Mouse (Mus musculus) intestine, embryonic 14.5 days (tissue): ENCODE measurements around the gene Tmigd1. TPM values are rescaled to one million over a fixed set of nuclear protein-coding genes. Genes with fewer than 3 reads are reported as not detected.

ENCODE experiments used
- ATAC-seq: fragments of 200-750 bp; cut with Nextera tagmentation; replicated peaks from 2 replicates; pipeline ENCODE4 v1.8.0; 2017; ENCODE audit warnings: low read depth, moderate number of reproducible peaks, moderate TSS enrichment, moderate library complexity; ENCODE audit not compliant: low FRiP score, low TSS enrichment
- DNase-seq: peaks from one replicate; pipeline ENCODE4 v3.0.0-alpha.2; 2018; ENCODE audit warnings: low spot score
- H3K27ac ChIP-seq: fragments of 300-500 bp; sonication (generic); 2 replicates; pipeline ENCODE4 v1.5.1; 2014; ENCODE audit warnings: low read depth, mild to moderate bottlenecking, control low read depth
- H3K27me3 ChIP-seq: fragments of 300-500 bp; sonication (generic); replicated peaks from 2 replicates; pipeline ENCODE4 v1.6.1; 2014; ENCODE audit warnings: low read length, control low read depth; ENCODE audit not compliant: control insufficient read depth, insufficient read depth
- H3K36me3 ChIP-seq: fragments of 300-500 bp; sonication (generic); 2 replicates; pipeline ENCODE4 v1.6.1; 2014; ENCODE audit warnings: low read length, control low read depth; ENCODE audit not compliant: control insufficient read depth, insufficient read depth
- H3K4me1 ChIP-seq: fragments of 300-500 bp; sonication (generic); replicated peaks from 2 replicates; pipeline ENCODE4 v1.6.1; 2014; ENCODE audit warnings: low read length, control low read depth, mixed read lengths; ENCODE audit not compliant: control insufficient read depth, insufficient read depth
- H3K4me2 ChIP-seq: fragments of 300-500 bp; sonication (generic); 2 replicates; pipeline ENCODE4 v1.6.1; 2014; ENCODE audit warnings: low read length
- H3K4me3 ChIP-seq: fragments of 300-500 bp; sonication (generic); 2 replicates; pipeline ENCODE4 v1.5.1; 2014; ENCODE audit warnings: low read depth, low read length, control low read depth, mixed read lengths
- H3K9ac ChIP-seq: fragments of 300-500 bp; sonication (generic); 2 replicates; pipeline ENCODE4 v1.6.1; 2014; ENCODE audit warnings: mild to moderate bottlenecking, low read length
- H3K9me3 ChIP-seq: fragments of 300-500 bp; sonication (generic); 2 replicates; pipeline ENCODE4 v1.6.1; 2016; ENCODE audit warnings: low read length, control low read depth; ENCODE audit not compliant: control insufficient read depth
- WGBS: fragments of 180-500 bp; shearing (Covaris S2); extraction: QIAGEN DNeasy Blood & Tissue Kit; methylation state at CpG from one replicate; pipeline ENCODE4 v1.1.7; 2014; 5-methylcytosine and 5-hydroxymethylcytosine counted together
- polyA plus RNA-seq: library from polyadenylated mRNA; unstranded; fragments of >200 nt; fragmentation: Nextera tagmentation; extraction: Ambion mirVana; gene quantifications from 2 replicates; pipeline ENCODE4 v1.2.1, GENCODE M21; 2014

The Tmigd1 gene
- polyA plus RNA-seq, 1 experiment from 2014 or later = 0.26 TPM

GRCm38 (mm10) chr11:76933209-76933608 lies 31.2 kb downstream of the Tmigd1 start:
- no peak overlapping the region for H3K9ac ChIP-seq
- H3K4me3 ChIP-seq = no peak overlapping the region
- H3K27ac ChIP-seq = no peak overlapping the region
- 57% methylated on average over 3 of the region's 3 CpGs for WGBS
- H3K27me3 ChIP-seq = no peaks in the 10 kb centered on the region
- no peak overlapping the region for H3K4me2 ChIP-seq
- ATAC-seq = no peak
- no peaks in the 10 kb centered on the region for H3K9me3 ChIP-seq
- DNase-seq = no peak
- H3K36me3 ChIP-seq = no peaks in the 10 kb centered on the region
- no peaks in the 10 kb centered on the region for H3K4me1 ChIP-seq

GRCm38 (mm10) chr11:76936578-76936977 lies 34.6 kb downstream of the Tmigd1 start:
- no peak overlapping the region for H3K4me2 ChIP-seq
- no peak overlapping the region for H3K27ac ChIP-seq
- H3K4me1 ChIP-seq = no peaks in the 10 kb centered on the region
- H3K36me3 ChIP-seq = no peaks in the 10 kb centered on the region
- DNase-seq (no peak), ATAC-seq (no peak)
- no peak overlapping the region for H3K4me3 ChIP-seq
- no peaks in the 10 kb centered on the region for H3K27me3 ChIP-seq
- 71% methylated on average over 5 of the region's 5 CpGs for WGBS
- no peak overlapping the region for H3K9ac ChIP-seq
- H3K9me3 ChIP-seq = no peaks in the 10 kb centered on the region

- Histone ChIP-seq H3K27ac (peak overlapping the region; percentile 88), H3K9me3 (no peaks in the 10 kb centered on the region), H3K27me3 (no peaks in the 10 kb centered on the region), H3K4me1 (peaks cover 9% of the 10 kb centered on the region), H3K4me3 (peak overlapping the region; percentile 91), H3K36me3 (peaks cover 16% of the 10 kb centered on the region; the same call in 1 of the 2 replicates), H3K9ac (peak overlapping the region; percentile 85), H3K4me2 (peak overlapping the region; percentile 89)
- no peak for ATAC-seq
- WGBS = 69% methylated on average over 6 of the region's 6 CpGs
- DNase-seq = no peak
Measured at GRCm38 (mm10) chr11:76944839-76945238, 42.9 kb downstream of the Tmigd1 start.

GRCm38 (mm10) chr11:76945386-76946202 lies 43.6 kb downstream of the Tmigd1 start:
- H3K4me1 ChIP-seq = peaks cover 9% of the 10 kb centered on the region
- peak; percentile 94 for ATAC-seq
- H3K36me3 ChIP-seq = peaks cover 23% of the 10 kb centered on the region; the same call in 1 of the 2 replicates
- DNase-seq = peak; percentile 98
- WGBS = under 1% methylated on average over 54 of the region's 58 CpGs
- no peaks in the 10 kb centered on the region for H3K9me3 ChIP-seq
- H3K27me3 ChIP-seq = no peaks in the 10 kb centered on the region
- peak overlapping the region; percentile 85 for H3K9ac ChIP-seq
- peak overlapping the region; percentile 88 for H3K27ac ChIP-seq
- H3K4me2 ChIP-seq = peak overlapping the region; percentile 89
- peak overlapping the region; percentile 91 for H3K4me3 ChIP-seq

- no peak for ATAC-seq
- Histone ChIP-seq H3K9ac (peak overlapping the region; percentile 85), H3K9me3 (no peaks in the 10 kb centered on the region), H3K27ac (0 out of 2 replicates have a peak overlapping the region, but pooled peaks have one; percentile 88), H3K4me1 (peaks cover 9% of the 10 kb centered on the region), H3K36me3 (peaks cover 29% of the 10 kb centered on the region), H3K4me2 (peak overlapping the region; percentile 89), H3K27me3 (no peaks in the 10 kb centered on the region), H3K4me3 (peak overlapping the region; percentile 91)
- peak; percentile 57 for DNase-seq
- 2% methylated on average over 8 of the region's 8 CpGs for WGBS
Measured at GRCm38 (mm10) chr11:76946203-76946585, 44.2 kb downstream of the Tmigd1 start.

- H3K36me3 ChIP-seq = peaks cover 84% of the 10 kb centered on the region
- no peaks in the 10 kb centered on the region for H3K27me3 ChIP-seq
- DNase-seq (no peak), ATAC-seq (no peak)
- H3K4me1 ChIP-seq = no peaks in the 10 kb centered on the region
- no peak overlapping the region for H3K9ac ChIP-seq
- no peak overlapping the region for H3K27ac ChIP-seq
- WGBS = 91% methylated on average over 2 of the region's 2 CpGs
- no peak overlapping the region for H3K4me3 ChIP-seq
- H3K4me2 ChIP-seq = no peak overlapping the region
- no peaks in the 10 kb centered on the region for H3K9me3 ChIP-seq
Measured at GRCm38 (mm10) chr11:76953536-76953935, 51.6 kb downstream of the Tmigd1 start.

GRCm38 (mm10) chr11:76965703-76966102 lies 63.7 kb downstream of the Tmigd1 start:
- no peak overlapping the region for H3K27ac ChIP-seq
- H3K36me3 ChIP-seq = peaks cover 91% of the 10 kb centered on the region
- ATAC-seq (no peak), DNase-seq (no peak)
- 92% methylated on average over 3 of the region's 3 CpGs for WGBS
- no peak overlapping the region for H3K4me3 ChIP-seq
- no peak overlapping the region for H3K9ac ChIP-seq
- no peak overlapping the region for H3K4me2 ChIP-seq
- no peaks in the 10 kb centered on the region for H3K27me3 ChIP-seq
- H3K9me3 ChIP-seq = no peaks in the 10 kb centered on the region
- H3K4me1 ChIP-seq = no peaks in the 10 kb centered on the region
